Mouse (Mus musculus): ENCODE measurements around the gene Vmn2r62.
"Not testable (repeated sequence)": the region's sequence is repeated elsewhere in the genome, so short reads cannot be mapped to it uniquely, and the experiment has no call there.

Vmn2r62 gene

GRCm38 (mm10) chr7:42793425-42793824 is at the start of gene Vmn2r62:
Gene Vmn2r62, minus strand, starts transcription at chr7:42793525.
- DNase-seq (ENCODE audit: low spot score in 2 of 2): not testable (repeated sequence)

- DNase-seq (ENCODE audit: low spot score in 2 of 2): not testable (repeated sequence)
These were observed 45.0 kb upstream of the Vmn2r62 start for GRCm38 (mm10) chr7:42838366-42838765.

GRCm38 (mm10) chr7:42832221-42832620 is 38.9 kb upstream of the Vmn2r62 start:
- DNase-seq (ENCODE audit: low spot score in 2 of 2): no peak

GRCm38 (mm10) chr7:42749836-42750235 is 43.5 kb downstream of the Vmn2r62 start:
- DNase-seq (ENCODE audit: low spot score in 2 of 2): no peak

- no peak for DNase-seq (ENCODE audit: low spot score in 2 of 2)
These were observed 54.7 kb downstream of the Vmn2r62 start for GRCm38 (mm10) chr7:42738536-42739210.

GRCm38 (mm10) chr7:42726917-42727316 is 66.4 kb downstream of the Vmn2r62 start, which contains the start of gene Gm17067:
Gene Gm17067, minus strand, starts transcription at chr7:42727017.
- DNase-seq (ENCODE audit: low spot score in 2 of 2): not testable (repeated sequence)

Measured in frontal cortex, postnatal 14 days (tissue).